ENCODE assay signal across 22 mouse cellular contexts in the genomic region with DNA sequence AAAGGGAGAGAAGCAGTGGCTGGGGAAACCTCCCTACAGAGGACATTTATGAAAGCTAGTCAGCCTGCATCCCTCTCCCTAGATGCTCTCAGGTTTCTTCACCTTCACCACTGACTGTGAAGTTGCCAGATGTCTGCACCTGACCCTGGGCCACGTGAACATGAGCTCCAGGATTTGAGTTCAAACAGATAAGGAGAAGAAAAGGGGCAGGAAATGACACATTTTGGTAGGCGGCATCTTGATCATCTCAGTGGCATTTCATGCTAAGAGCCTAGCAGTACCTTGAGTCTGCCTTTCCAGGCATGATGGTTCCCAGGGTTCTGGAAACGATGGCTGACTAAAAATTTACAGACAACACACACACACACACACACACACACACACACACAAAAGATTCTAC.
DNase-seq lines count a peak whose midpoint lies in the region; ATAC-seq lines count a peak whose summit lies in the region.
"Had no signal": no experiment of that assay in that cellular context is flagged by ENCODE, and none has a peak within 500 bp of the region (broad histone marks: within the 10 kb centered on the region; RNA-seq: fewer than 3 reads in every experiment).

No protein-coding gene starts in this region.

- H3K36me3 ChIP-seq in limb, embryonic 10.5 days, result no peaks in the 10 kb centered on the region
- no peaks in the 10 kb centered on the region for H3K36me3 ChIP-seq in hindbrain, embryonic 10.5 days
- H3K36me3 ChIP-seq: embryonic facial prominence, embryonic 12.5 days; embryonic facial prominence, embryonic 15.5 days; intestine, embryonic 15.5 days had no signal

- intact Hi-C loops in heart, postnatal 14 days (cut with DNase I), result no loop called here

- 83% methylated on average over 3 of the region's 3 CpGs for WGBS in limb, embryonic 10.5 days
- whole genome bisulfite sequencing in hindbrain, embryonic 10.5 days, result 81% methylated on average over 3 of the region's 3 CpGs

- H3K9me3 ChIP-seq in limb, embryonic 10.5 days (replicated peaks), result no peaks in the 10 kb centered on the region
- no peaks in the 10 kb centered on the region for H3K9me3 ChIP-seq in hindbrain, embryonic 10.5 days
- H3K9me3 ChIP-seq: embryonic facial prominence, embryonic 12.5 days; embryonic facial prominence, embryonic 15.5 days; intestine, embryonic 15.5 days had no signal

- no peak overlapping the region for H3K4me3 ChIP-seq in limb, embryonic 10.5 days
- H3K4me3 ChIP-seq in hindbrain, embryonic 10.5 days, result no peak overlapping the region
- H3K4me3 ChIP-seq: embryonic facial prominence, embryonic 12.5 days; embryonic facial prominence, embryonic 15.5 days; intestine, embryonic 15.5 days had no signal

- no peak overlapping the region for H3K27ac ChIP-seq in limb, embryonic 10.5 days
- H3K27ac ChIP-seq in hindbrain, embryonic 10.5 days, result no peak overlapping the region
- H3K27ac ChIP-seq: embryonic facial prominence, embryonic 12.5 days; embryonic facial prominence, embryonic 15.5 days; hindbrain, embryonic 14.5 days; hindbrain, postnatal 0 days; intestine, embryonic 15.5 days had no signal

- H3K27me3 ChIP-seq in limb, embryonic 10.5 days (ENCODE audit: low read depth, poor library complexity, severe bottlenecking), result no peaks in the 10 kb centered on the region
- no peaks in the 10 kb centered on the region for H3K27me3 ChIP-seq in hindbrain, embryonic 10.5 days (ENCODE audit: insufficient read depth, poor library complexity, severe bottlenecking)
- H3K27me3 ChIP-seq: embryonic facial prominence, embryonic 12.5 days; embryonic facial prominence, embryonic 15.5 days; intestine, embryonic 15.5 days had no signal

- ATAC-seq in CD4-positive, CD25-positive, alpha-beta regulatory T cell, adult 4 months, result peak; percentile 69
- ATAC-seq in inflammation-experienced regulatory T-cells, adult 6 months, result peak; percentile 61
- ATAC-seq: forebrain, embryonic 14.5 days; hindbrain, postnatal 0 days; intestine, embryonic 15.5 days had no signal

- H3K4me1 ChIP-seq in limb, embryonic 10.5 days, result peaks cover 8% of the 10 kb centered on the region
- H3K4me1 ChIP-seq in hindbrain, embryonic 10.5 days (replicated peaks), result peaks cover 21% of the 10 kb centered on the region
- H3K4me1 ChIP-seq: embryonic facial prominence, embryonic 12.5 days; embryonic facial prominence, embryonic 15.5 days had no signal

- peak; percentile 51 for DNase-seq in heart, adult 11 months
- no peak for DNase-seq in heart, postnatal 14 days
- peak; percentile 28 for DNase-seq in thymus, postnatal 25 days
- no peak for DNase-seq in limb, embryonic 10.5 days (ENCODE audit: low spot score)
- no peak for DNase-seq in lung, postnatal 10 days
- DNase-seq in hindbrain, embryonic 10.5 days (ENCODE audit: low spot score), result no peak
- DNase-seq: adrenal gland, postnatal 10 days; adrenal gland, postnatal 36 days; cerebellum, adult 18-20 months; cerebellum, adult 9-10 months; cerebellum, postnatal 25 days; gastrocnemius, postnatal 10 days; gastrocnemius, postnatal 36 days; heart, postnatal 36 days had no signal

Comparison
In these comparisons a context has a peak if more than half of its experiments do, and no peak if none do; other contexts are left out.
1. DNase-seq: peak in heart, adult 11 months (single experiment) and thymus, postnatal 25 days (single experiment); none in heart, postnatal 14 days (0 of 2), limb, embryonic 10.5 days (single experiment), lung, postnatal 10 days (single experiment) and hindbrain, embryonic 10.5 days (single experiment).